Mouse (Mus musculus): ENCODE measurements around the gene Zfp456. TPM values are rescaled to one million over a fixed set of nuclear protein-coding genes. Genes with fewer than 3 reads are reported as not detected.
"Not testable (repeated sequence)": the region's sequence is repeated elsewhere in the genome, so short reads cannot be mapped to it uniquely, and the experiment has no call there.

The Zfp456 gene
- 1.6 and 2.4 TPM in 2 replicates for polyA plus RNA-seq (2015; fragmentation: Nextera tagmentation; extraction: Ambion mirVana)

DNA sequence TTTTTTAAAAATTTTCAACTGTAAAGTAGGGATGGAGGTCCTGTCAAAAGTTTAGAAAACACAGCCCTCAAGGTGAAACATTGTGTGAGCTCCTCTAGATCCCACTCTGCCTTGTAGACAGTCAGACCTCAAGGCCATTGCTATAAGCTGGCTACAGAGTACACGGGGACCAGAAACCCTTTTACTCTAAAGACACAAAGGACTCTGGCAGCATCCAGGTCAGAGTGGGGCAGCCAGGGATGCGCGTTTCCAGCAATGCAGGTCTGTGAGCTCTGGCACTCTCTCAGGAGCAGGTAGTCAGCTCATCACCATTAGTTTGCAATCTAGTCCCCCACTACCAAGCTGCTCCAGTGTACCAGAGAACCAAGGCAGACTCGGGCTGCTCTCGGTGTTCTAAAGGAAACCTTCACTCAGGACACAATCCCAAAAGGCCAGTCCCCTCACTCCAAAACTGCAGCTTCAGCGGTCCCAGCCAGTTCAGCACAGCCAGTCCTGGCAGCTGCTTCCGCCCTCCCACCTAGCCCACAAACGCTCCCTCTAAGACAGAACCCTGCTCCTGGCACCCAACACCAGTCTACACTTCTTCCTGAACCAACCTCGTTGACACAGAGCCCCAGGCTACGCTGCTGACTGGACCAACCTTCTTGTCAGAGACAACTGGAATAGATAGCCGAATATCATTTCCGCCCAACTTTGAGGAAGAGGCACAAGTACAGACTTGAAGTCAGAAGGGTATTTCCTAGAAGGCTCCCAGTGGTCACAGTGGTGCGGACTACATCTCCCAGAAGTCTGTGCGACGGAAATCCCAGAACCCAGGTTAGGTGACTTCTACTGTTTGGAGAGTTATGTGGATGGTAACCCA lies at the start of gene Zfp456, which contains the start of gene Gm28041:
TSS of gene Zfp456 (minus strand) at position 761 of the 862 bp plus-strand sequence.
TSS of gene Gm28041 (minus strand) at position 684 of the 862 bp plus-strand sequence.
- not testable (repeated sequence) for H3K27ac ChIP-seq (ENCODE audit: low read length); H3K27me3 ChIP-seq (ENCODE audit: insufficient read depth, low read length); H3K4me1 ChIP-seq (ENCODE audit: insufficient read depth, low read length); H3K36me3 ChIP-seq (ENCODE audit: insufficient read depth, low read length); H3K9me3 ChIP-seq (ENCODE audit: low read length)
- 10% methylated on average over 13 of the region's 15 CpGs for WGBS
- Histone ChIP-seq H3K9ac (replicated peaks; ENCODE audit: low read length) (peak within 1 kb of the TSS; percentile 58), H3K4me3 (ENCODE audit: low read length) (peak within 1 kb of the TSS; percentile 52), H3K4me2 (replicated peaks; ENCODE audit: low read depth, low read length) (peak within 1 kb of the TSS; percentile 52)
- peak; percentile 98 for ATAC-seq (ENCODE audit: low FRiP score, low TSS enrichment)

DNA sequence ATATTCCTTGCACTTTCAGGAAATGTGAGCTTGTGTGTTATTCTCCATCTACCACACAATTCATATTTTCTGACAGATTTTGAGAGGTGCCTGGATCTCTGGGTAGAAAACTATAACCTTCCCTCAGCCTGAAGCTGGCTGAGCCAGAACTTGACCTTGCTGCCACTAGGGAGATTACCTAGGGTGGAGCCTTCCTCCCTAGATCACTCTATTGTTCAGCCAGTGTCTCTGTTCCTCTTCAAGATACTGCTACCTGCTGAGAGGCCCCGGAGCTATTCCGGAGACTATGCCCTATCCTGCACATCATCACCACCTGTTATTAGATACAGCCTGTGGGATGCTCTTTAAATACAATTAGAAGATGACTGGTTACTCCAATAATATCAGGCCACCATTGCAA lies 46.9 kb upstream of the Zfp456 start:
- H3K27me3 ChIP-seq (ENCODE audit: insufficient read depth, low read length); H3K27ac ChIP-seq (ENCODE audit: low read length); H3K36me3 ChIP-seq (ENCODE audit: insufficient read depth, low read length); H3K4me1 ChIP-seq (ENCODE audit: insufficient read depth, low read length); H3K9ac ChIP-seq (replicated peaks; ENCODE audit: low read length); H3K4me3 ChIP-seq (ENCODE audit: low read length); H3K9me3 ChIP-seq (ENCODE audit: low read length); H3K4me2 ChIP-seq (replicated peaks; ENCODE audit: low read depth, low read length); ATAC-seq (ENCODE audit: low FRiP score, low TSS enrichment): not testable (repeated sequence)
- WGBS: 87% methylated on average over 2 of the region's 2 CpGs

DNA sequence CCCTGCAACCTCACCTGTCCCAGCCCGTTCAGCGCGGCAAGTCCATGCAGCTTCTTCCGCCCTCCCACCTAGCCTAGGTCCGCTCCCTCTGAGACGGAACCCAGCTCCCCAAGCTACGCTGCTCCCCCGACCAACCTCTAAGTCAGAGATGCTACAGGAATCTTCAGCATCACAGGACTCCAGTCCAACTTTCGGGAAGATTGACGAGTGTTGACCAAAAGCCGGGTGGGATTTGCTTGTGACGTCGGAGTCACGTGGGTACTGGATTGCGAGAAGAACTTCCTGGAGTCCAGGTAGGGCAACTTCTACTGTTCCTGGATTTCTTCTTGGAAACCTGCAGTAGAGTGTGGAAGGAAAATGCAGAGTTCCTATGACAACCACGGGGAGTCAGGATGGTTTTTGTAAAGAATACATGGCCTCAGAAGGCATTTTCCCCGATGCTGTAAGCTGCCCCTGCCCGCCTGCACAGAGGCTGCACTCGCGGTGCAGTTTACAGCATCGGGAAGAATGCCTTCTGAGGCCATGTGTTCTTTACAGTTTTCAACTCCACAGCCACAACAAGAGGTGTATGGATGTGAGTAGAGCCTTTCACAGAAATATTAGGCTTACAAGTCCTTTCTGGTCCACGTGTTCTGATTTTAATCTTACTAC lies 45.7 kb upstream of the Zfp456 start, which contains the start of gene Zfp459:
TSS of gene Zfp459 (minus strand) at position 212 of the 651 bp plus-strand sequence.
- no peak within 1 kb of the TSS for H3K27ac ChIP-seq (ENCODE audit: low read length)
- WGBS: under 1% methylated on average over 22 of the region's 22 CpGs
- peak; percentile 92 for ATAC-seq (ENCODE audit: low FRiP score, low TSS enrichment)
- H3K27me3 ChIP-seq (ENCODE audit: insufficient read depth, low read length): no peaks in the 10 kb centered on the region
- H3K9ac ChIP-seq (replicated peaks; ENCODE audit: low read length): peak within 1 kb of the TSS; percentile 67
- H3K4me2 ChIP-seq (replicated peaks; ENCODE audit: low read depth, low read length): peak within 1 kb of the TSS; percentile 65
- no peaks in the 10 kb centered on the region for H3K36me3 ChIP-seq (ENCODE audit: insufficient read depth, low read length)
- no peaks in the 10 kb centered on the region for H3K4me1 ChIP-seq (ENCODE audit: insufficient read depth, low read length)
- peak within 1 kb of the TSS; percentile 63 for H3K4me3 ChIP-seq (ENCODE audit: low read length)
- H3K9me3 ChIP-seq (ENCODE audit: low read length): no peaks in the 10 kb centered on the region

DNA sequence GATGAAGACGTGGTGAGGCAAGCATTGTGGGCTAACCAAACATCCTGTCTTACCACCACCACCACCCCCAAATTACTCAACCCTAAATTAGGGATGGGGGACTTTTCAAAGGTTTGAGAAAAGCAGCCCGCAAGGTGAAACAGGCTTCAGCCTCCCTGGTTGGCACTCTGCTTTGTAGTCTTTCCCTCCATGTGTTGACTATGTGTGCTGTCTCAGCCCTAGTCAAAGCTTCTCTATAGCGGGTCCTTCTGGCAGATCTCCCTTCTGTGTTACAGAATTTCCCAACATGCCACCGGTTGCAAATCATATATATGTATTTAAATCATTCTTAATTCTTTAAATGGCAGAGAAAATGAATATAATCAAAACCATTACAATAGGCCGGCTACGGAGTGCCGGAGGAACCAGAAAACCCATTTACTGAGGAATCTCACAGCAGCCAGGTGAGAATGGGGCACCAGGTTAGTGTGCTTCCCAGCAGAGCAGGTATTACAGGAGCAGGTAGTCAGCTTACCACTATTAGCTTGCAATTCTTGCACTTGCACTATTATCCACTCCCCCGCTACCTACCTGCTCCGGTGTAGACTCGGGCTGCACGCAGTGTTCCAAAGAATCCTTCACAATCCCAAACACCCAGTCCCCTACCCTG lies 45.1 kb upstream of the Zfp456 start:
- peak overlapping the region; percentile 63 for H3K4me3 ChIP-seq (ENCODE audit: low read length)
- no peak; the same call in 1 of the 2 replicates for ATAC-seq (ENCODE audit: low FRiP score, low TSS enrichment)
- WGBS: 35% methylated on average over 11 of the region's 11 CpGs
- H3K27me3 ChIP-seq (ENCODE audit: insufficient read depth, low read length): no peaks in the 10 kb centered on the region
- peak overlapping the region; percentile 65 for H3K4me2 ChIP-seq (replicated peaks; ENCODE audit: low read depth, low read length)
- peak overlapping the region; percentile 67 for H3K9ac ChIP-seq (replicated peaks; ENCODE audit: low read length)
- H3K4me1 ChIP-seq (ENCODE audit: insufficient read depth, low read length): no peaks in the 10 kb centered on the region
- no peaks in the 10 kb centered on the region for H3K36me3 ChIP-seq (ENCODE audit: insufficient read depth, low read length)
- no peak overlapping the region for H3K27ac ChIP-seq (ENCODE audit: low read length)
- H3K9me3 ChIP-seq (ENCODE audit: low read length): no peaks in the 10 kb centered on the region

DNA sequence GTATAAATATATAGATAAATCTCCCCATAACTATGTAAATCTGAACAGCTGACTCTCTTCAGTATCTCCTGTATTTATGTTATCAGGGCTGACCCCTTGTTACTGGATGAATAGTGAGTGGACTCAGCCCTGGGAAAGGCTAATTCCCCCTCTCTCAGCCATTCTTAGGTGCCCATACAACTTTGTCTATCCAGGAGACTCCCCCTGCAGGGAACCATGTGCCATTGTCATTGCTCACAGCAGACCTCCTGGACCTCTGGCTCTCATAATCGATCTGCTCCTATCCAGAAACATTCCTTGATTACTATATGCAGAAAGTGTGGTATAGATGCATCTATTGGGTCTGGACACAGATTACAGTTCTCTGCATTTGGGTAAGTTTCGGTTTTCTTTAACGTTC lies 41.2 kb upstream of the Zfp456 start:
- no peak for ATAC-seq (ENCODE audit: low FRiP score, low TSS enrichment)

DNA sequence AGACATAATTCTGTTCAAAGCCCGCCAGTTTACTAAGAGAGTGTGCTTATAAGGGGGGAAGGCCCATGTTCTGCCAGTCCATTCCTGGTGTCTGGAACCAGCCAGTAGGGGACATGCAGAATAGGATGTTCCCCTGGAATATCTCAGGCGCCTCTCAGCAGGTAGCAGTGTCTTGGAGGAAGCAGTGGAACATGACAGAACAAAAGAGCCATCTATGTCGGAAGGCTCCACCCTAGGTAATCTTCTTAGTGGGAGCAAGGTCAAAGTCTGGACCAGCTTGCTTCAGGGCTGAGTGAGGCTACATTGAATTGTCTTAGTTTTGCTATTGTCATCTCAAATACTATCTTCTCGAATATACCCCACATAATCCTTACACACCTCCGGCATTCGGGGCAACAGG lies 40.1 kb upstream of the Zfp456 start:
- Histone ChIP-seq H3K27me3 (ENCODE audit: insufficient read depth, low read length) (no peaks in the 10 kb centered on the region), H3K27ac (ENCODE audit: low read length) (no peak overlapping the region), H3K9ac (replicated peaks; ENCODE audit: low read length) (no peak overlapping the region), H3K36me3 (ENCODE audit: insufficient read depth, low read length) (no peaks in the 10 kb centered on the region), H3K9me3 (ENCODE audit: low read length) (no peaks in the 10 kb centered on the region), H3K4me2 (replicated peaks; ENCODE audit: low read depth, low read length) (no peak overlapping the region), H3K4me3 (ENCODE audit: low read length) (no peak overlapping the region), H3K4me1 (ENCODE audit: insufficient read depth, low read length) (no peaks in the 10 kb centered on the region)
- WGBS: 93% methylated on average over 6 of the region's 6 CpGs
- no peak for ATAC-seq (ENCODE audit: low FRiP score, low TSS enrichment)

More for the DNA sequence above, 41.2 kb upstream of the Zfp456 start:
- 90% methylated on average over 3 of the region's 3 CpGs for WGBS
- Histone ChIP-seq H3K9me3 (ENCODE audit: low read length) (no peaks in the 10 kb centered on the region), H3K36me3 (ENCODE audit: insufficient read depth, low read length) (no peaks in the 10 kb centered on the region), H3K9ac (replicated peaks; ENCODE audit: low read length) (no peak overlapping the region), H3K27ac (ENCODE audit: low read length) (no peak overlapping the region), H3K27me3 (ENCODE audit: insufficient read depth, low read length) (no peaks in the 10 kb centered on the region), H3K4me3 (ENCODE audit: low read length) (no peak overlapping the region), H3K4me2 (replicated peaks; ENCODE audit: low read depth, low read length) (no peak overlapping the region), H3K4me1 (ENCODE audit: insufficient read depth, low read length) (no peaks in the 10 kb centered on the region)

DNA sequence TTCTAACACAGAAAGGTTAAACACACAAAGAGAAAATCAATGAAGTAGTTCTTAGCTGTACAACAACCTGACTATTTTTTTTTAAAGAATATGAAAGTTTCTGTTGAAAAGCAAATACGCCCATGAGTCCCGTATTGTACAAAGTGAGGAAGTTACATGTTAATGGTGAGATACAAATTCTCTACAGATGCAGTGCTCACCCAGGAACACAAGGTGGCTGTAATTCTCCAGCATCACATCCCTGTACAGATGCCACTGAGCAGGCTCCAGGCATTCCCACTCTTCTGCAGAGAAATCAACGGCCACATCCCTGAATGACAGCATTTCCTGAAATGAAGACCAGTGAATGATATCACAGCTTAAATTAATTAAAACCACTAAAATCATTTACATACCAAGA lies 38.0 kb upstream of the Zfp456 start:
- not testable (repeated sequence) for H3K4me1 ChIP-seq (ENCODE audit: insufficient read depth, low read length); H3K27ac ChIP-seq (ENCODE audit: low read length); H3K4me3 ChIP-seq (ENCODE audit: low read length); H3K9me3 ChIP-seq (ENCODE audit: low read length); H3K27me3 ChIP-seq (ENCODE audit: insufficient read depth, low read length); H3K36me3 ChIP-seq (ENCODE audit: insufficient read depth, low read length); H3K9ac ChIP-seq (replicated peaks; ENCODE audit: low read length); H3K4me2 ChIP-seq (replicated peaks; ENCODE audit: low read depth, low read length)
- ATAC-seq (ENCODE audit: low FRiP score, low TSS enrichment): peak; percentile 54; the same call in 1 of the 2 replicates
- 70% methylated on average over 3 of the region's 3 CpGs for WGBS

DNA sequence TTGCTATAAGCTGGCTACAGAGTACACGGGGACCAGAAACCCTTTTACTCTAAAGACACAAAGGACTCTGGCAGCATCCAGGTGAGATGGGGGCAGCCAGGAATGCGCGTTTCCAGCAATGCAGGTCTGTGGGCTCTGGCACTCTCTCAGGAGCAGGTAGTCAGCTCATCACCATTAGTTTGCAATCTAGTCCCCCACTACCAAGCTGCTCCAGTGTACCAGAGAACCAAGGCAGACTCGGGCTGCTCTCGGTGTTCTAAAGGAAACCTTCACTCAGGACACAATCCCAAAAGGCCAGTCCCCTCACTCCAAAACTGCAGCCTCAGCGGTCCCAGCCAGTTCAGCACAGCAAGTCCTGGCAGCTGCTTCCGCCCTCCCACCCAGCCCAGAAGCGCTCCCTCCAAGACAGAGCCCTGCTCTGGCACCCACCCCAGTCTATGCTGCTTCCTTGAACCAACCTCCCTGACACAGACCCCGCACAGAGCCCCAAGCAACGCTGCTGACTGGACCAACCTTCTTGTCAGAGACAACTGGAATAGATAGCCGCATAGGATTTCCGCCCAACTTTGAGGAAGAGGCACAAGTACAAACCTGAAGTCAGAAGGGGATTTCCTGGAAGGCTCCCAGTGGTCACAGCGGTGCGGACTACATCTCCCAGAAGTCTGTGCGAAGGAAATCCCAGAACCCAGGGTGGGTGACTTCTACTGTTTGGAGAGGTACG lies 23.7 kb upstream of the Zfp456 start, which contains the start of gene Zfp429:
TSS of gene Zfp429 (minus strand) at position 637 of the 721 bp plus-strand sequence.
- WGBS: 2% methylated on average over 14 of the region's 16 CpGs
- not testable (repeated sequence) for H3K27me3 ChIP-seq (ENCODE audit: insufficient read depth, low read length); H3K27ac ChIP-seq (ENCODE audit: low read length); H3K9me3 ChIP-seq (ENCODE audit: low read length); H3K4me1 ChIP-seq (ENCODE audit: insufficient read depth, low read length); H3K36me3 ChIP-seq (ENCODE audit: insufficient read depth, low read length)
- Histone ChIP-seq H3K9ac (replicated peaks; ENCODE audit: low read length) (peak within 1 kb of the TSS; percentile 76), H3K4me3 (ENCODE audit: low read length) (peak within 1 kb of the TSS; percentile 71), H3K4me2 (replicated peaks; ENCODE audit: low read depth, low read length) (peak within 1 kb of the TSS; percentile 53)
- peak; percentile 99 for ATAC-seq (ENCODE audit: low FRiP score, low TSS enrichment)

DNA sequence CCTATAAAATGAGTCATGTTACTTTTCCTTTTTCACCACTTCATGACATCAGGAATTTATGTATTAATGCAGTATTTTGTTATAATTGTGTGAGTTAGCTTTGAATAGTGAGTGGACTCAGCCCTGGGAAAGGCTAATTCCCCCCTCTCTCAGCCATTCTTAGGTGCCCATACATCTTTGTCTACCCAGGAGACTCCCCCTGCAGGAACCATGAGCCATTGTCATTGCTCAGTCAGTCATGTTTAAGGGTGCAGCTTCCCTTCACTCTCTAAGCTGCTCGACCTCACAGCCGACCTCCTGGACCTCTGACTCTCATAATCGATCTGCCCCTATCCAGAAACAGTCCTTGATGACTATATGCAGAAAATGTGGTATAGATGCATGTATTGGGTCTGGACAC lies 645 bp upstream of the Zfp456 start:
- not testable (repeated sequence) for H3K4me2 ChIP-seq (replicated peaks; ENCODE audit: low read depth, low read length); H3K4me3 ChIP-seq (ENCODE audit: low read length); H3K9ac ChIP-seq (replicated peaks; ENCODE audit: low read length); H3K27ac ChIP-seq (ENCODE audit: low read length); H3K27me3 ChIP-seq (ENCODE audit: insufficient read depth, low read length); H3K4me1 ChIP-seq (ENCODE audit: insufficient read depth, low read length); ATAC-seq (ENCODE audit: low FRiP score, low TSS enrichment); H3K9me3 ChIP-seq (ENCODE audit: low read length); H3K36me3 ChIP-seq (ENCODE audit: insufficient read depth, low read length)
- 81% methylated on average over 3 of the region's 3 CpGs for WGBS
